Mouse (Mus musculus) spleen, adult 2 months (tissue): Measurements from ENCODE around the gene Dnajb13. TPM values are rescaled to one million over a fixed set of nuclear protein-coding genes. Genes with fewer than 3 reads are reported as not detected.
"Not testable (repeated sequence)": the region's sequence is repeated elsewhere in the genome, so short reads cannot be mapped to it uniquely, and the experiment has no call there.

Experiments used
- DNase-seq, 2 experiments: peaks; one replicate each; pipeline versions ENCODE4 v3.0.0 to v3.0.0-alpha.2; 2012 to 2021; ENCODE audit warnings: low spot score in 2 of 2, low read depth in 1 of 2
- H3K27ac ChIP-seq: fragments of 200-500 bp; 2 replicates; pipeline ENCODE4 v1.5.1; 2012; ENCODE audit warnings: low read length, inconsistent platforms; ENCODE audit not compliant: insufficient read depth
- H3K27me3 ChIP-seq: fragments of 200-500 bp; 2 replicates; pipeline ENCODE4 v1.6.1; 2012; ENCODE audit warnings: mild to moderate bottlenecking, moderate library complexity, low read length, inconsistent platforms; ENCODE audit not compliant: control insufficient read depth, insufficient read depth
- H3K36me3 ChIP-seq: fragments of 200-500 bp; 2 replicates; pipeline ENCODE4 v1.6.1; 2012; ENCODE audit warnings: mild to moderate bottlenecking, low read length, inconsistent platforms; ENCODE audit not compliant: control insufficient read depth, insufficient read depth
- H3K4me1 ChIP-seq: fragments of 200-500 bp; 2 replicates; pipeline ENCODE4 v1.6.1; 2011; ENCODE audit warnings: inconsistent platforms; ENCODE audit not compliant: control insufficient read depth, insufficient read depth, insufficient read length
- H3K4me3 ChIP-seq: fragments of 200-500 bp; 2 replicates; pipeline ENCODE4 v1.5.1; 2011; ENCODE audit warnings: mild to moderate bottlenecking, inconsistent platforms; ENCODE audit not compliant: insufficient read depth, insufficient read length; ENCODE audit errors: extremely low read depth
- CTCF ChIP-seq: fragments of 200-500 bp; IDR thresholded peaks from 2 replicates; pipeline ENCODE4 v1.5.1; 2011; ENCODE audit warnings: mild to moderate bottlenecking, inconsistent platforms; ENCODE audit not compliant: insufficient read depth, insufficient read length, insufficient replicate concordance; ENCODE audit errors: extremely low read depth
- POLR2A ChIP-seq: fragments of 200-500 bp; IDR thresholded peaks from 2 replicates; pipeline ENCODE4 v1.6.1; 2011; ENCODE audit warnings: low read depth, low read length, inconsistent platforms
- WGBS: fragments of 180-500 bp; shearing (Covaris S2); methylation state at CpG from one replicate; pipeline ENCODE4 v1.1.7; 2018; 5-methylcytosine and 5-hydroxymethylcytosine counted together
- polyA plus RNA-seq: library from polyadenylated mRNA; depleted of rRNA; stranded (reverse); fragments of >200 nt; gene quantifications from 2 replicates; pipeline ENCODE4 v1.2.3, GENCODE M21; 2012

The Dnajb13 gene
- polyA plus RNA-seq, 1 experiment: 3.8 TPM

- under 1% methylated on average over 27 of the region's 27 CpGs for WGBS
- Histone ChIP-seq H3K4me1 (peaks cover 18% of the 10 kb centered on the region), H3K4me3 (peak within 1 kb of the TSS; percentile 77), H3K27me3 (no peaks in the 10 kb centered on the region), H3K36me3 (peaks cover 26% of the 10 kb centered on the region), H3K27ac (peak within 1 kb of the TSS; percentile 92)
- peak; percentile 83 to 95 for DNase-seq
- TF ChIP-seq POLR2A (peak; percentile 100), CTCF (no peak)
These were observed 21.7 kb downstream of the Dnajb13 start, which contains the start of gene Ucp2 for GRCm38 (mm10) chr7:100493117-100493483. Gene Ucp2, plus strand, starts transcription at chr7:100493337.

DNA sequence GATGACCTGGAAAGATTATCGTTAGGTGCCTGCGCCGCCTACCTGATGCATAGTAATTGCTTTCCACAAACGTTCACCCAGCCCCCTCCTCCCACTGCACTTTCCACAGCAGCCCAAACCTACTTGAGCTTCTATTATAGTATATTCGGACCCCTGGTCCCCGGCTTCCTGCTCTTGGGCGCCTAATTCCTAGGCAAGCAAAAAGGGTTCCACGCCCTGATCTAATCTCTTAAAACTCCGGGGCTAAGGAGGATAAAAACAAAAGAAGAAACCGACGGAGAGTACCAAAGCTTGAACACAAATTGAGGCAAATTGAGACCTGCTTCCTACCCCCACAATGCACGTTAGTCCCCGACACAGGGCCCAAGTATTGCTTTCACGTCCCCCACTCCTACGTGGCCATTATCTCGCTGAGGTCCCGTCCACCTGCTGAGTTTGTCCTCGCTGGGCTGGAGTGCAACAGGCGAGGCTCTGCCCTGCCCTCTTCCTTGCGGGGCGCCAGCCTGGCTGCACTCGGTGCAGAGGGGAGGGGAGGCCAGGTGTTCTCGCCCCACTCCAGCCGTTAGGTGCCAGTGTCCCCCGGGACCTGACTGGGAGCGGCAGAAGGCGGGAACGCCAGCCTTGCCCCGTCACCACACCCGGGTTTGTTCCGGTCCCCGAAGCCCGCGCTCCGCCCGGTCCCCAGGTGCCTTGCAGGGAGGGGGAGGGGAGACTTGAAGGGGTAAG is 22.2 kb downstream of the Dnajb13 start:
- Histone ChIP-seq H3K27ac (peak overlapping the region; percentile 91), H3K27me3 (no peaks in the 10 kb centered on the region), H3K4me3 (peak overlapping the region; percentile 77), H3K4me1 (peaks cover 14% of the 10 kb centered on the region), H3K36me3 (peaks cover 21% of the 10 kb centered on the region)
- 2% methylated on average over 35 of the region's 36 CpGs for WGBS
- DNase-seq: peak in 1 of 2 experiments; percentile 37
- TF ChIP-seq CTCF: no peak
- no peak for TF ChIP-seq POLR2A

DNA sequence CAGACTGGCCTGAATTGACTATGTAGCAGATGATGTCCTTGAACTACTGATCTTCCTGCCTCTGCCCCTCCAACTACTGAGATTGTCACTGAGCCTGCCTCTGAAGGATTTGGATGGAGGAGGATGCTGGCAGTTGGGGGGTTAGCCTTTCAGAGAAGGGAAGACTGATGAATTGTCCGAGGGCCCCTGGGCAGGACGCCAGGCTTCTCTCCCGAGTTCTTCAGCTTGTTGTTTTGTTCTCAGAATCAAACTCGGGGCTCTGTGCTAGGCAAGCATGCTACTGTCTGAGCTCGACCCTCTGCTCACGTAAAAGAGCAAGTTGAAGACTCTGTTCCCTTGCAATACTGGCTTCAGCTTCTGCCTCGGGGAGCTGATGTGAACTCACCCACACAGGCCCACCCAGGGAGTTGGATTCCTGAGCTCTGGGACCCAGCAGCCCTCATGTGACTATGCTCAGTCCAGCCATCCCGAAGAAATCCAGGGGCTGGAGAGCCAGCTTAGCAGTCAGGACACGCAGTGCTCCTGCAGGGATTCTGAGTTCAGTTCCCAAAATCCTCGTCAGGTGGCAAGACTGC is 26.2 kb downstream of the Dnajb13 start:
- no peaks in the 10 kb centered on the region; the same call in 1 of the 2 replicates for H3K4me1 ChIP-seq
- no peak overlapping the region for H3K27ac ChIP-seq
- DNase-seq: no peak
- H3K4me3 ChIP-seq: no peak overlapping the region
- 76% methylated on average over 10 of the region's 10 CpGs for WGBS
- H3K27me3 ChIP-seq: no peaks in the 10 kb centered on the region
- H3K36me3 ChIP-seq: no peaks in the 10 kb centered on the region
- TF ChIP-seq POLR2A (no peak), CTCF (no peak)

GRCm38 (mm10) chr7:100487301-100487700 is 27.5 kb downstream of the Dnajb13 start:
- Histone ChIP-seq H3K27me3 (no peaks in the 10 kb centered on the region), H3K27ac (no peak overlapping the region), H3K4me1 (no peaks in the 10 kb centered on the region; the same call in 1 of the 2 replicates), H3K4me3 (no peak overlapping the region), H3K36me3 (no peaks in the 10 kb centered on the region)
- TF ChIP-seq CTCF (no peak), POLR2A (no peak)
- 21% methylated on average over 2 of the region's 2 CpGs for WGBS
- DNase-seq: no peak

- Histone ChIP-seq H3K4me1 (no peaks in the 10 kb centered on the region; the same call in 1 of the 2 replicates), H3K36me3 (no peaks in the 10 kb centered on the region), H3K27ac (no peak overlapping the region), H3K4me3 (no peak overlapping the region), H3K27me3 (no peaks in the 10 kb centered on the region)
- no peak for DNase-seq
- TF ChIP-seq POLR2A (no peak), CTCF (no peak)
- WGBS: 58% methylated on average over 5 of the region's 5 CpGs
These were observed 30.3 kb downstream of the Dnajb13 start for GRCm38 (mm10) chr7:100484493-100484892.

DNA sequence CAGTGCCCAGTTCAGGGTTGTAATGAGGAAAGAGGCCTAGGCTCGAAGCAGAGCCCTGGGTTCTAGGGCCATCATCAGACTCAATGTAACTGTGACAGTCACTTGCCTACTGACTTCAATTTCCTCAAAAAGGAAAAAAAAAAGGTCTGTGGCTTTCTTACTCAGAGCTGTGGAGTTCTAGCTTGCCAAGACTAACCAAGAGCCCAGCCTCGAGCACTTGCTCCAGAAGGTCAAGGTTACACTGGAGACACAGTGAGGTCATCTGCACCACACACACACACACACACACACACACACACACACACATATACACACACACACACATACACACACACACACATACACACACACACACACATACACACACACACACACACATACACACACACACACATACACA is 32.7 kb downstream of the Dnajb13 start:
- WGBS: 75% methylated on average over 2 of the region's 2 CpGs

GRCm38 (mm10) chr7:100480175-100480574 is 34.6 kb downstream of the Dnajb13 start:
- H3K27me3 ChIP-seq: no peaks in the 10 kb centered on the region
- no peaks in the 10 kb centered on the region for H3K4me1 ChIP-seq
- DNase-seq: no peak
- 94% methylated on average over 17 of the region's 17 CpGs for WGBS
- H3K4me3 ChIP-seq: no peak overlapping the region
- H3K27ac ChIP-seq: no peak overlapping the region
- no peaks in the 10 kb centered on the region for H3K36me3 ChIP-seq
- no peak for TF ChIP-seq POLR2A
- TF ChIP-seq CTCF: no peak

More for the DNA sequence above, 32.7 kb downstream of the Dnajb13 start:
- not testable (repeated sequence) for H3K4me3 ChIP-seq, H3K4me1 ChIP-seq, H3K27me3 ChIP-seq, H3K36me3 ChIP-seq, H3K27ac ChIP-seq, DNase-seq
